Mouse (Mus musculus) lung, postnatal 14 days (tissue): Measurements from ENCODE around the gene Rps6ka1.
"Not testable (repeated sequence)": the region's sequence is repeated elsewhere in the genome, so short reads cannot be mapped to it uniquely, and the experiment has no call there.

Source experiments
- DNase-seq: peaks from one replicate; pipeline ENCODE4 v3.0.0; 2021

Rps6ka1 gene

DNA sequence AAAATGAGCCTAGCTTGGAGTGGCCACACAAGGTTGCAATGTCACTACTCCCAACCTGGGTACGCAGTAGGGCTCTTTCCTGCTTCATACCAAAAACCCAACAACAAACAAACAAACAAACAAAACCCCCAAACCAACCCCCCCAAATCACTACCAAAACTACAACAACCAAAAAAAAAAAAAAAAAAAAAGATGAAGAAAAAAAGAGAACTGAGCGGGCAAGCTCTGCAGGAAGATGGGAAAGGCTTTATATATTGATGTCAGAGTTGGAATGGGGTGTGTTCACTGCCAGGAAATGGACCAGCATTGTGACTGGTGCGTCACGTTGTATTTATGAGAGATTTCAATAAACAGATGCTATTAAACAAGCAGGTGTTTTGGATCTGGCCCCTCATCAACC, 33.0 kb downstream of the Rps6ka1 start:
- no peak for DNase-seq

DNA sequence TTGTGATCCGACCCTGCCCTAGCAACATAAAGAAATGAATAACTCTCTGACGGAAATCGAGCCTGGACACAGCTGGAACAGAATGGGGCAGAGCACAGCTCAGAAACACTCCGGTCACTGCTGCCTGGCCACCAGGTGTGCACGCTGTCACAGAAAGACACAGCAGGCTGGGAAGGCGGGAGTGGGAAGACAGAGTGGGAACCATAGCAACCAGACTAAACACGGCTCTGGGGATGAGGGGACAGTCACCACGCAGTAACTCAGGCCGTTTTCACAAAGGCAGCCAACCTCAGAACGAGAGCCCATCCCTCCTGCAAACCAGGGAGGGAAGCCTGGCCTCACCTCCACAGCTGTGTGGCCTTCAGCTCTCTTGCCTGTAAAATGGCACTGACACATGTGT, 34.0 kb downstream of the Rps6ka1 start:
- DNase-seq, result no peak

DNA sequence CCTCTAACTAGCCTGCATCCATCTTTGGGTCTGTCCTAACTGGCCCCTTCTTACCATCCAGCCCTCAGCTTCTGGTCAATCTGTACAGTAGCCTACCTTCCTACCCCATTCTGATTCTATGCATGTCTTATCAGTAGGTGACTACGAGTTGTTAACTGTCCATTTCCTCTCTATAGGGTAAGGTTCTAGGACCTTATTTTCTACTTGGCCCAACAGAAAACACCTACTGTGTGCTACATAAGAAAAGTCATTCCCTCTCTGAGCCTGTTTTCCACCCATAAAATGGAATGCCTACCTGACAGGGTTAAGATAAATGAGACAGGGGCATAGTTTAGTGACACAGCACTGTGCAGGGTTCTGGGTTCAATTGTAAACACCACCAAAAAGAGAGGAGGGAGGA, 41.0 kb downstream of the Rps6ka1 start:
- no peak for DNase-seq

DNA sequence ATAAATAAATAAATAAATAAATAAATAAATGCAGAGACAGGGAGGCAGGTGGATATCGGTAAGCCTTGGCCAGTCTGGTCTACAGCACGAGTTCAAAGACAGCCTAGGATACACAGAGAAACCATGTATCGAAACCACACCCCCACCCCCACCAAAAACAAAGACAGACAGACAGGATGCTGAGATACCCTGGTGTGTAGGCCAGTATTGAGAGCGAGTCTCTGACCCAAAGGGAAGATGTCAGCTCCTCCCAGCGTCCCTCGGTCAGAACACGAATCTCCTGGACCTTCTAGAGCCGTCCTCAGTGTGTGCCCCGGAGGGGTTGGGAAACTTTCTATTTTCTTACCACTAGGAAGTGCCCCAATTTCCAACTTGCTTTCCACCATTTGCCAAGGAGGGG, 42.5 kb downstream of the Rps6ka1 start:
- no peak for DNase-seq

DNA sequence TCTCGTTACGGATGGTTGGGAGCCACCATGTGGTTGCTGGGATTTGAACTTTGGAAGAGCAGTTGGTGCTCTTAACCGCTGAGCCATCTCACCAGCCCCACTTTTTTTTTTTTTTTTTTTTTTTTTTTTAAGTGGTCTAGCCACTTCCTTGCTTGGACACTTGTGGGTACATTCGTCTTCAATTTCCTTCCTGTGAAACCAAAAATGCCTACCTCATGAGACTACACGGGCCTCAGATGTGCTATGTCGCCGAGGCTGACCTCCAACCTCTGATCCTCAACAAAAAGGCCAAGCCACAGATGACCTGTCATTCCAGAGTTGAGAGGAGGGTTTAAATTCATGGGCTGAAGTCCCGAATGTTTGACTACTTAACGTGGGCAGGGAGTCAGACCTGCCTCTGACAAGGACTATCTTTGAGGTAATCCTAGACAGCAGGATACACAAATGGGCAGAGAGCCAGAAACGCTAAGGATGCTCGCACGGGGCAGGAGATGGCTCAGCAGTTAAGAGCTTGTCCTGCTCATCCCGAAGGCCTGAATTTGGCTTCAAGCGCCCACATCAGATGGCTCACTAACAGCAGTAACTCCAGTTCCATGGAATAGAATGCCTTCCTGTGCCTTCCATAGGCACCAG, 43.3 kb downstream of the Rps6ka1 start:
- no peak for DNase-seq

DNA sequence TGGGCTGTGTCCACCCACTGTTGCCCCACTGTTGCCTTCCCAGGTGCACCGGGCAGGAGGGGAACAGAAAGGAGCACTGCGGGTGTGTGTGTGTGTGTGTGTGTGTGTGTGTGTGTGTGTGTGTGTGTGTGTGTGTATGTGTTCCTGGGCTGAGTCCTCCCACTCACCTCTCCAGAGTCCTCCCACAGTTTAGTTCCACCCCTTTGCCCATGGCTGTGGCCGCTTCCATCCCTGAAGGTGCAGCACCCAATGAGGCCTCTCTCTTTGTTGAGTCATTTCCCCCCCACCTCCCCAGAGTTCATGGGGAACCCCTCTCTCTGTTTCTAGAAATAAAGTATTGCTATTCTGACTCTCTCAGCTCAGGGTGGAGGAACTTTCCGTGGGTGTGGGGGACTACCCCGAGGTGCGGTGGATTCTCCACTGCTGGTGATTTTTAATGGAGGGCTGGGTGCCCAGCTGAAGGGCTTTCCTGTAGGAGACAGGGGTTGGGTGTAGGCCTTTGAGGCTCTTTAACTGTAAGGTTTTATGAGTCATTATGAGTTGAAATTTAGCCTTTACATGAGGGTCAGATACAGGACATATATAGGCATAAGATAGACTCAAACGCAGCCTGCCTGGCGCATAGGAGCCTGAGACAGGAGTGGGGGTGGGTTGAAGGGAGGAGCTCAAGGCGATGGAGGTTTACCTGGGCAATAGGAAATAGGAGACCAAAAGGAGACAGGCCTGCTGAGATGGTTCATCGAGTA, 44.4 kb downstream of the Rps6ka1 start:
- DNase-seq, result no peak

DNA sequence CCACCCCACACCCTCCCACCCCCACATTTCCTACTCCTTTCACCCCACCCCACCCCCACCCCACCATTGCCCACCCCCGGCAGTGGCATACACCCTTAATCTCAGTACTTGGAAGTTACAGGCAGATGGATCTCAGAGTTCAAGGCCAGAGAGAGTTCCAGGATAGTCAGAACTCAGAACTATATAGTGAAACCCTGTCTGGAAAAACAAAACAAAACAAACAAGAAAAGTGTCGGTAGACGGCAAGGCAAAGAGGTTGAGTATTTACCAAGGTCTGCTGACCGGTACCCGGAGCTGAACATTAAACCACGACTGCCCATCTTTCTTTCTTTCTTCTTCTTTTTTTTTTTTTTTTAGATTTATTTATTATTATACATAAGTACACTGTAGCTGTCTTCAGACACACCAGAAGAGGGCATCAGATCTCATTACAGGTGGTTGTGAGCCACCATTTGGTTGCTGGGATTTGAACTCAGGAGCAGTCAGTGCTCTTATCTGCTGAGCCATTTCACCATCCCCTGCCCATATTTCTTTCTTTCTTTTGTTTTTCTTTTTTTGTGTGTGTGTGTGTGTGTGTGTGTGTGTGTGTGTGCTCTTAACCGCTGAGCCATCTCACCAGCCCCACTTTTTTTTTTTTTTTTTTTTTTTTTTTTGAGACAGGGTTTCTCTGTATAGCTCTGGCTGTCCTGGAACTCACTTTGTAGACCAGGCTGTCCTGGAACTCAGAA, 45.7 kb downstream of the Rps6ka1 start:
- DNase-seq, result not testable (repeated sequence)

DNA sequence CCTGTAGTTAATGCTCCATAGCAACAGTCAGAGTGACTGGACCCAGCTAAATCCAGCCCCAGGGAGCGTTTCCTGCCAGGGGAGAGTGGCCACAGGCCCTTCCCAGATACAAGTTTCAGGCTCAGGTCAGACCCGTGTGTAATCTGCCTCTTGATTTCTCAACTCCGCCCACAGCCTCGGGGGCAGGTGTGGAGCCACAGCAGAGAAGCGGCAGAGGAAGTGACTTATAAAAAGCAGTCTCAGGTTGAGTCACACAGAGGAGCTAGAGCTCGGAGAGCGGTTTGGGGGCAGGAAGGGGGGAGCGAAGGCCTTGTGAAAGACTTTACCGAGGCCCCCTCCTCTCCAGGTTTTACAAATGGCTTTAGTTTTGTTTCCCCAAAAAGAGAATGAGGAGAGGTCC, 46.6 kb downstream of the Rps6ka1 start:
- peak; percentile 45 for DNase-seq

DNA sequence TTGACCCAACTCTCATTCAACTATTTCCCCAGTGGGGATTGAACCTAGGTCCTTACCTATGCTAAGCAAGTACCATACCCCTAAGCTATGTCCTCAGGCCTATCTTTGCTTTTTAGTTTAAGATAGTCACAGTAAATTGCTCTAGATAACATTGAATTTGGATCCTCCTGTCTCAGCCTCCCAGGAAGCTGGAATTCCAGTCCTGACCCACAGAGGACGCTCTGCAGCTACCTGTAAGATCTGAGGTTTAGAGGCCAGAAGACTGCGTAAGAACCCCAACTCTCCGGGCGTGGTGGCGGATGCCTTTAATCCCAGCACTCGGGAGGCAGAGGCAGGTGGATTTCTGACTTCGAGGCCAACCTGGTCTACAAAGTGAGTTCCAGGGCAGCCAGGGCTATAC, 47.1 kb downstream of the Rps6ka1 start:
- DNase-seq, result no peak

DNA sequence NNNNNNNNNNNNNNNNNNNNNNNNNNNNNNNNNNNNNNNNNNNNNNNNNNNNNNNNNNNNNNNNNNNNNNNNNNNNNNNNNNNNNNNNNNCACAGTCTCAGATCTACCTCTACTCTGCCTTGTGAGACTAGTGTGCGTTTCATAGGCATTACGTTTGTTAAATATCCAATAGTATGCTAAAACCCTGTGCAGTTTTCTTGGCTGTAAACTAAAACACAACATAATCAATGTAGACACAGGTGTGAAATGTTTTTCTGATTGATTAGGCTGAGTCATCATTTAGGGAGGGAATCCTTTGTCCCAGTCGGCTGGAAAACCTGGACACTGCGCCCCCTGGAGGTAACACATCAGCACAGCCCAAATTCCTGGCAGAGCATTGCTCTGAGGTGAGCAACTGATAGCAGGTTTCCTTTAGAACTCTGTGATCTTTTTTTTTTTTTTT, 48.2 kb downstream of the Rps6ka1 start:
- DNase-seq, result no peak

DNA sequence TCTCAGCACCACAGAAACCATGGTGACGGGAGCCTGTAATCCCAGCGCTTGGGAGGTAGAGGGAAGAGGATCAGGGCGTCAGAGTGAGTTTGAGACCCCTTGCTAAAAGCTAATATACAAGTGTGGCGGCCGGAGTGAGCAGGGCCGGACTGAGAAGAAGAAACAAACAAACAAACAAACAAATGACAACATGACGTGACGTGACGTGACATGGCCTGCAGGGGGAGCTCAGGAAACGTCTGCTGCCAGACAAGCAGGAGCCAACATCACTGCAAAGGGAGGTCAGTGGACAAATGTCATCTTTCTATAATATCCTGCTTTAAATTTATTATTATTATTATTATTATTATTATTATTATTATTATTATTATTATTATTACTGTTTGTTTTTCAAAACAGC, 51.0 kb downstream of the Rps6ka1 start:
- DNase-seq, result peak; percentile 50

DNA sequence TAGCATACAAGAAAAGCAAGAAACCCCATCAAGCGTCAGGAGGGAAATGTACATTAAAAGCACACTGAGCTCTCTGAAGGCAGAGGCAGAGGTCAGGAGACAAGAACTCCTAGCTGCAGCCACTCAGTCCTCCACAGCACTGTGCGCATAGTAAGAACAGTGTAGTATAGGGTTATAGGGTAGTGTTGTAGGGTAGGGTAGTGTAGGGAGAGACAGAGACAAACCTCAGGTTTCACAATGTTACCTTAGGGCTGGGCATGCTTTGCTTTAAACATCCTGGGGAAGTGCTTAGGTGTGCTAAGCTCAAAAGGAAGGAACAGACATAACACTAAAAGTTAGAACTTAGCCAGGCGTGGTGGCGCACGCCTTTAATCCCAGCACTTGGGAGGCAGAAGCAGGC, 52.4 kb downstream of the Rps6ka1 start:
- no peak for DNase-seq

DNA sequence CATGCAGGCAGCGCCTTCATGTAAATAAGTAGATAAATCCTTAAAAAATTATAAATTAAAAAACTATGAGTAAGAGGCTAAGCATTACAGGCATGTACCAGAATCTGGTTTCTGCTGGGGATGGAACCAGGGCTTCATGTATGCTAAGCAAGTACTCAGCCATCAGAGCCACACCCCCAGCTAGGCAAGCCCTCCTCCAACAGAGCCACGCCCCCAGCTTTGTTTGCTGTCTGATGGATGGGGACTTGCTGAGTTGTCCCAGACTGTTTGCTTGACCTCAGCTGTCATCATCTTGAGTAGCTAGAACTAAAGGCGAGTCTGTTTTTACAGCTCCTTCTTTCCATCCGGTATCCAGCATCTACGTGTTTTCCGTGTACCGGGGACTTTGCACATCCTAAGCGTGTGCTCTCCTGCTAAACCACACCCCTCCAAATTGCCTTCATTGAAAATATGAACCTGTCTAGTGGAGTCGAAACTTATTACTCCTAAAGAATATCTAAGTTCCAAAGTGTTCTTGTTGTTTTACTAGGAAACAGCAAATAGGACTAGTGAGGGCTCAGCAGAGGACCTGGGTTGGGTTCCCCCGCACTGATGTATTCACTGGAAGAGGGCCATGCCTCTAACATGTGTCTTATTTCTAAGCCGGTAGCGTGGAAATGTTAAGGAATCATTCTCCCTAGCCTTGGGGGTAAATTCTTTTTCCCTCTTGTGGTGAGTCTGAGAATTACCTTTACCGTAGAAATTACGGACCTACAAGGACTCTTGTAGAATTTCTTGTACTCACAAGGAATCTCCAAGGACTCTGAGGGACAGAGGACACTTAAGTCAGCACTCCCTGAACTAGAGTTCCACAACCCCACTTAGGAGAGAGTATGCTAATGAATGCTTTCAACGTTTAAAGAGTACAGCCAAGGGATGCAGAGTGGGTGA, 54.4 kb downstream of the Rps6ka1 start:
- DNase-seq, result peak; percentile 55

DNA sequence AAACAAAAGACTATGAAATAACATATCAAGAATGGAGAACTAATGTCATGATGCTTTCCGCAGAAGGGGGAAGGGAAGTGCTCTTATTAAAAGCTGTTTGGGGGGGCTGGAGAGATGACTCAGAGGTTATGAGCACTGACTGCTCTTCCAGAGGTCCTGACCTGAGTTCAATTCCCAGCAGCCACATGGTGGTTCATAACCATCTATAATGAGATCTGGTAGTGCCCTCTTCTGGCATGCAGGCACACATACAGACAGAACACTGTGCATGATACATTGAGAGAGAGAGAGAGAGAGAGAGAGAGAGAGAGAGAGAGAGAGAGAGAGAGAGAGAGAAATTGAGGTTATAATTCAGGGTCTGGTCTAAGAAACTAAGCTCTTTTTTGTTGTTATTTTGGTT, 57.1 kb downstream of the Rps6ka1 start:
- no peak for DNase-seq

DNA sequence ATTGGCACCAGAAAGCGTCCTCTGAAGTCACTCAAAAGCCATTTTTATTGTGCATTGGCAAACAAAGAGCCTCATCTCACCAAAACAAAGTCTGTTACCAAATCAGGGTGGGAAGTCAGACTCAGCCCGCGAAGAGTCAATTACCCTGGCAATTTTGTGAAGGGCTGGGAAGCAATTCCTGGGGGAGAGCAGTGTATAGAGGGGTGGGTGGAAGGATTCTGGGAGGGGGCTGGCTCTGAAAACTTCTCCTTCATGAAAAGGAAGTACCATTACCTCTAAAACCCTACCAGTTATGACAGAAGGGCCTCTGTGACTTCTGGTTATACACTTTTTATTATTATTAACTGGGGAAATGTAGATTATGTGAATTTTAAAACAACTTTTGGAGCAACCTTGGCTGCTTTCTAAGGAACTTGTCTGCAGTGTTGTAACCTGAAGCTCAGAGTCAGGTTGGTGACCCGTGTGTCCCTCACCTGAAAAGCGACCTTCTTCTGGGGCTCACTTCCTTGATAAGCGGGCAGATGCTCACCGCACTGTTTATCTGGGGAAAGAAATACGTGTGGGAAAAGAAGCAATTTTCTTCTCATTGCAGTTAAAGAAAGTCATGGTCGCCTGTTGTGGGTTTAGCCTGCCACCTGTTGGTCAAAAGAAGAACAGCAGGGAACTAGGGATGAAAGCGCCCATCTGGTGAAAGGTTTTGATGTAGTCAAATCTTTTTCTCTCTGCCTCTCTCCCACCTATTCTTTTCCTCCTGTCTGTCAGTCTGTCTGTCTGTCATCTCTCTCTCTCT, 58.1 kb downstream of the Rps6ka1 start:
- peak; percentile 81 for DNase-seq

DNA sequence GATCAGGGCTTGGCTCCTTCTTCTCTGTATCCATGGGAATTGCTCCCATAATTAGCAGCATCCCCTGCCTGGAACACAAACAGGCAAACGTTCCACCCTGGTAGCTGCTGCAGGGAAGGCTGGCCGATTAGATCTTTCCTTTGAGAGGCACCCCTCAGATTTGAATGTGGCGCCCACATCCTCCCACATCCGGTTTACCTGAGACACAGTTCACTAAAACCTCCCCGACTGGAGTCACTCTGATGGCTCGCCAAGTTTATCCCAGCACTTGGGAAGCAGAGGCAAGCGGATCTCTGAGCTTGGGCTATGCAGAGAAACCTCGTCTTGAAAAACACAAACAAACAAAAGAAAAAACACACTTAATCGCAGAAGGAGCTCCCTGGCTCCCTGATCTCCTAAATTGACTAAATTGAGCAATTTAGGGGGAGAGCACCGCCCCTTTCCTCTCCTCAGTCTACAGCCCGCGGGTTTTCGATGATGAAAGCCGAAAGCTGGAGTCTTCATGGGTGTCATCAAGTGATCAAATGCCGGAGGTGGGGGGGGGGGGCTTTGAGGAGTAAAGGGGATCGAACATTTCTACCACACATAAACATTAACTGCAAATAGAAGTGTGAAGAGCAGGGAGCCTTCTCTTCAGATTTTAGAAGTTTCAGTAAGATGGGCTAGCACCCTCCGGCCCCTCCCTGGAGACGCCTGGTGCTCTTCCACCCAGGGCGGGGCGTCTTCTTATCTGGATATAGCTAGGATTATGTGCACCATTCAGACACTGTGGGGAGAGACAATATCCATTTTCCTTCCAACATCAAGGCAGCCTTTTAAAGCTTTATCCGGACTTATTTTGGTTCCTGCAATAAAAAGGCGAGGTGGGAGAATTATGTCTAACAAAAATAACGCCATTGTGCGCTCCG, 59.5 kb downstream of the Rps6ka1 start:
- DNase-seq, result no peak

DNA sequence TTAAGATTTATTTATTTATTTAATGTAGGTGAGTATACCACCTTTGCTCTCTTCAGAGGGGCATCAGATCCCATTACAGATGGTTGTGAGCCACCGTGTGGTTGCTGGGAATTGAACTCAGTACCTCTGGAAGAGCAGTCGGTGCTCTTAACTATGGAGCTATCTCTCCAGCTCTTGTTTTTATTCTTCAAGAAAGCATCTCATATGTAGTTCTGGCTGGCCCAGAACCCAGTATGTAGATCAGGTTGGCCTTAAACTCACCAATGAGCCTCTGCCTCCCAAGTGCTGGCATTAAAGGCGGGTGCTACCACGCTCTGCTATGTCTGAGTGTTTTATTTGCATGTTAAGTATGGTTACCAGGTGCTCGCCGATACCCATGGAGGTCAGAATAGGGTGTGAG, 60.2 kb downstream of the Rps6ka1 start:
- no peak for DNase-seq

DNA sequence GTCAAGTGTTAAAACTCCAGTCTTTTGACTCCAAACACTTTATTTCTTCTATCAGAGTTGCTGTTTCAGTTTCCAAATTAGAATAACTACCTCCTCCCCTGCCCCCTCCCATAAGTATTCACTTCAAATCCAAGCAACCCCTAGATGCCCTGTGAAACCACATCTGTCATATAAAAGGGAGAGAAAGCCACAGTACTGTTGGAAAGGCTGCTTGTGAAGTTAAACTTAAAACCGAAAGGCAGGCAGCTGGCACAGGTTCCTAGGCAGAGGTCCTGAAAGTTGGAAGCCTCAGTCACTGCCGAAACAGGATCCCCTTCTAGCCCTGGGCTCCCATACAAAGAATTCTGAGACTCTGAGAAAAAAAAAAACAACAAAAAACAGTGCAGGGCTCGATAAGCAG, 61.9 kb downstream of the Rps6ka1 start:
- DNase-seq, result no peak

DNA sequence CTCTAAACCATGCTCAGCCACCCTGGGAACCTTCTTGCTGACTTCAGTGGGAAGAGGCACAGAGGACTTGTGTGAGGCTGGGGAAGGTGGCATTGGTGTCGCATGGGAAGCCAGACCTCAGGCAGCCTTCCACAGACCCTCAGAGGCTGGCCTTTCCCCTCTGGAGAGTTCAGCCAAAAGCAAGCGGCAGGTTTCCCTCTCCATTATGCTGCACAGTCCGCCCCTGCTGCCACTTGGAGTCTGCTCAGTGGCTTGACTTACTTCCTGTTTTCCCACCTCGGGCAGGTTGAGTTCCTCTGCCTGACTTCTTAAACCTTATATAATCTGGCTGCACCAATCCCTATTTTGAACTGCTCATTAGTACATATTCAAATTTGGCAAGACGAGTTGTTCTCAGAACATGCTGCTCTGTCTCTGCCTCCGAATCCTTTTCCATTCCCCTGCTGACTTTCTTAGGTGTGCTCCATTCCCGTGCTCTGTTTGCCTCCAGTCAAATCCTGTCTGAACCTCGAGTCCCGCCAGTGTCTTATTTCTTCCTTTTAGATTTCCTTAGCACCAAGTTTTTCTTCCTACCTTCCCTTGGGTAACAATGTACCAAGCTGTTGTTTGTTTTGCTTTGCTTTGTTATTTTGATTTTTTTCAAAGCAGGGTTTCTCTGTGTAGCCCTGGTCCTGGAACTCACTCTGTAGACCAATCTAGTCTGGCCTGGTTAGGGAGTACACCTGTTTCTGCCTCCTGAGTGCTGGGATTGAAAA, 66.6 kb downstream of the Rps6ka1 start:
- DNase-seq, result no peak

DNA sequence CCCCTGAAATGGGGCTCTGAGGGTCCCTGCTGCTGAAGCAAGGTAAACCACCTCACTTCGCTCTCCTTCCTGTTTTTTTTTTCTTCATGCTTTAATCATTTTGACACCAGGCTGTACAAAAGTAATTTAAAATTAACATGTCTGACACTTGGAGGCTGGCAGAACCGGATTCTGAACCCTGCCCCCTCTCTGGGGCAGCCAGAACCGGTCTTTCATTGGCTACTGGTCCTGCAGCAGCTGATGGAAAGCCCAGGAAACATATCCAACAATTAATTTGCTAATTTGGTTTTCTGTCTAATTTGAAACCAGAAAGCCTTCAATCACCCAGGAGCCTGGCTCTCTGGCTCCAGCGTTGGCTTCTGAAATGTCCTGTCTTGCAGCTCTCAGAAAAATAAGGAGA, 67.4 kb downstream of the Rps6ka1 start:
- no peak for DNase-seq
